Mouse (Mus musculus) G1E (cell line): ENCODE results near the gene Rap1gap.

Source experiments
- CTCF ChIP-seq: IDR thresholded peaks from 2 replicates; pipeline ENCODE4 v1.5.1; 2012; ENCODE audit warnings: low read depth, low read length, inconsistent platforms, mixed read lengths
- GATA1 ChIP-seq: IDR thresholded peaks from 2 replicates; pipeline ENCODE4 v1.6.1; 2012; ENCODE audit warnings: borderline replicate concordance, low read length, inconsistent platforms, mixed read lengths
- TAL1 ChIP-seq: conservative IDR thresholded peaks from 2 replicates; pipeline ENCODE4 v1.6.1; 2012; ENCODE audit warnings: low read depth, low read length, inconsistent platforms, mixed read lengths

- TF ChIP-seq CTCF = no peak
- TF ChIP-seq GATA1 = no peak
- TF ChIP-seq TAL1 = no peak
Measured at GRCm38 (mm10) chr4:137778397-137779184, 114.1 kb downstream of the Rap1gap start.
